Mouse (Mus musculus): ENCODE measurements around the gene Tas2r118. TPM values are rescaled to one million over a fixed set of nuclear protein-coding genes. Genes with fewer than 3 reads are reported as not detected.

Tas2r118 gene
- not detected in 2 replicates for polyA plus RNA-seq (2012; ENCODE audit: insufficient read depth, insufficient read length, missing spikeins)

DNA sequence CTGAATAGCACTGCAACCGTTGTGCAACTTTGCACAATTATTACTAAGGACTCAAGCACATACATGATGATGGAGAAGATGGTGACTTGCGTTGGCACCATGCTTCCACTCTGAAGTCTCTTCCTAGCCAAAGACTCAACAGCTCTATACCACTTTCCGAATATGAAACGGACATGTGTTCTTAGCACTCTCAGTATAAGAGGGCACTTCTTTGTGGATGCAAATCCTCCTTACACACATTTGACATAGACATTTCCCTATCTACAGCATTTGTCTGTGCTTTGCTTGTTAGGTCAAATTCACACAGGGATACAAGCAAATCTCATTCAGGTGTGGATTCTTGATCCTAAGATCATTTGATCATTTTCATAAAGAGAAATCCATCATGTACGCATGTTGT lies at the start of gene Tas2r118:
TSS of gene Tas2r118 (minus strand) at position 101 of the 400 bp plus-strand sequence.
- H3K4me1 ChIP-seq (ENCODE audit: control insufficient read depth, insufficient read depth, low read length): no peaks in the 10 kb centered on the region
- TF ChIP-seq CTCF (IDR thresholded peaks at IDR 0.05; ENCODE audit: low read depth, low read length) (no peak), POLR2A (IDR thresholded peaks at IDR 0.05; ENCODE audit: borderline replicate concordance, low read depth, low read length) (no peak)
- no peak within 1 kb of the TSS for H3K27ac ChIP-seq (ENCODE audit: insufficient read depth, low read depth, low read length)
- H3K4me3 ChIP-seq (ENCODE audit: insufficient read depth, low read length): no peak within 1 kb of the TSS

DNA sequence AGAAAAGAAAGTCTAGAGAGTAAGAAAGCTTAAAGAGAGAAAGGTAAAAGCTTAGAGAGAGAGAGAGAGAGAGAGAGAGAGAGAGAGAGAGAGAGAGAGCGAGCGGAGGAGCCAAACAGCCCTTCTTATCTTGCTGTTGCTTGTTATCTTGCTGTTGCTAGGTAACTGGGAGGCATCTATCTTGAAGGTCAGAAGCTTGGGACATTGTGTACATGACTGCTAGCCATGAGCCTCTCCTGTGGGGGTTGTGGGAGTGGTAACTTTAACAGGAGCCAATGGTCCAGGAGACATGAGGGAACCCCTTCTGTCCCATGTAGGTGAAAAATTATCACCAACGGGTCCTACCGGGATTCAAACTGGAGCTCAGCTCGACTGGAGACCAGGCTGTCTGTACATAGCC lies 48.5 kb upstream of the Tas2r118 start:
- Histone ChIP-seq H3K4me1 (ENCODE audit: control insufficient read depth, insufficient read depth, low read length) (no peaks in the 10 kb centered on the region), H3K4me3 (ENCODE audit: insufficient read depth, low read length) (no peak overlapping the region), H3K27ac (ENCODE audit: insufficient read depth, low read depth, low read length) (no peak overlapping the region)
- TF ChIP-seq CTCF (IDR thresholded peaks at IDR 0.05; ENCODE audit: low read depth, low read length) (no peak), POLR2A (IDR thresholded peaks at IDR 0.05; ENCODE audit: borderline replicate concordance, low read depth, low read length) (no peak)

DNA sequence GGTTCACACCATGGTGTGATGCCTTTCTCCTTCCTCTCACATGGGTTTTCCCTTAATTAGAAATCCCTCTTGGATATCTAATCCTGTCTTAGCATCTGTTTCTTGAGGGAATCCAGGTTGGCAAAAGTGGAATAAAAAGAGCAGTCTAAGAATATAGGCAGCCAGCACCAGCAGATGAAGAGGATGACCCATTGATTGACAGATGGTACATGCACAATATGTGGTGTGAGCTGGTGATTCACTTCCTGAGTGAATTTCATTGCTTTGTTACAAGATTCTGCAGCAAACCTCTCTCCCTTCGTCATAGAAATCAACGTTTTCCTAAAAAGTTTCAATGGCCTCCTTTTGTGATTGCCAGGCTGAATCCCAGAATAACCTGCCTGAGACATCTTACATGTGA lies 23.4 kb upstream of the Tas2r118 start:
- H3K4me1 ChIP-seq (ENCODE audit: control insufficient read depth, insufficient read depth, low read length): no peaks in the 10 kb centered on the region
- no peak overlapping the region for H3K4me3 ChIP-seq (ENCODE audit: insufficient read depth, low read length)
- H3K27ac ChIP-seq (ENCODE audit: insufficient read depth, low read depth, low read length): no peak overlapping the region
- no peak for TF ChIP-seq POLR2A (IDR thresholded peaks at IDR 0.05; ENCODE audit: borderline replicate concordance, low read depth, low read length)
- no peak for TF ChIP-seq CTCF (IDR thresholded peaks at IDR 0.05; ENCODE audit: low read depth, low read length)

DNA sequence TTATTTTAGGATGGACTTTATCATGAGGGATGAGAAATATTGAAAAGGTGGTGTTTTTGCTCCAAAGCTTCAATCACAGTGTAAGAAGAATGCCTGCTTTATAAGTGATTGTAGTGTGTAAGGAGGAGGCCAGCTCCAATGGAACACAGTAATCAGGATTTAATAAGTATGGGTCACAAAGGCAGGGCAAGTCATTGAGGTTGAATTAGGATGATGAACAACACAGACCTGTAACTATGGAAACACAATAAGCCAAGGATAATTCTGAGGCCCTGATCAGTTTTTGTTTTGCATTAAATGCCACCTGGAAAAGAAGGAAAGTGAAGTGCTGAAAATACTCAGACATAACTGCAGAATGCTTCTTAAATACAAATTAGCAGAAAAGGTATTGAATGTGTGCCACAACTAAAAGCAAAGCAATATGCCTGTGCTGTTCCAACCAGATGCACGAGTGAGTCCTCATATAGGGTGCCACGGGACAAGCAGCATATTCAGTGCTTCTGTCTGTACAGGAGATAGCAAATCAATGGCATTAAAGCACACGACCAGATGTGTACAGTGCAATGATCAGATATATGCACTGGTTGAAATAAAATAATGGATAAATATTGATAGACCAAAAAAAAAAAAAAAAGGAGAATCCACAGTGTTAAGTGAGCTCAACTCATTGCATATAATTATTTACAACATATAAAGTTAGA lies 21.0 kb upstream of the Tas2r118 start:
- no peak for TF ChIP-seq POLR2A (IDR thresholded peaks at IDR 0.05; ENCODE audit: borderline replicate concordance, low read depth, low read length)
- no peak for TF ChIP-seq CTCF (IDR thresholded peaks at IDR 0.05; ENCODE audit: low read depth, low read length)
- Histone ChIP-seq H3K4me1 (ENCODE audit: control insufficient read depth, insufficient read depth, low read length) (no peaks in the 10 kb centered on the region), H3K4me3 (ENCODE audit: insufficient read depth, low read length) (no peak overlapping the region), H3K27ac (ENCODE audit: insufficient read depth, low read depth, low read length) (no peak overlapping the region)

DNA sequence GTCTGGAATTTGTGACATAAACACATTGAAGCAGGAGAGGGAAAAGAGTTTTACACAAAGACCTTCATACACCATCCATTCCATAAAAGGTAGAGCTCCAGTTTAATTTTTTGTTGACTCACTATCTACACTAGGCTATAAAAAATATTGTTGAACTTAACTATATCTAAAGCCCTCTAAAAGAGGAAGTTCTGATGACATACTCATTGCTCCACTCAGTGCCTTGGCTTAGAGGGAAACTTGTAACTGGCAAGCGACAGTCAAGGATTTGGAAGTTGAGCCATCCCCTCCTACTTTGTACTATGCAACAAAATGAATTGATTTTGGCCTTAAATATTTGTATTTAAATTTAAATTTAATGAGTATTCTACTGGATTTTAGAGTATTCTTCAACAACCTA lies 16.4 kb upstream of the Tas2r118 start:
- Histone ChIP-seq H3K4me1 (ENCODE audit: control insufficient read depth, insufficient read depth, low read length) (no peaks in the 10 kb centered on the region), H3K4me3 (ENCODE audit: insufficient read depth, low read length) (no peak overlapping the region), H3K27ac (ENCODE audit: insufficient read depth, low read depth, low read length) (no peak overlapping the region)
- TF ChIP-seq POLR2A (IDR thresholded peaks at IDR 0.05; ENCODE audit: borderline replicate concordance, low read depth, low read length) (no peak), CTCF (IDR thresholded peaks at IDR 0.05; ENCODE audit: low read depth, low read length) (no peak)

DNA sequence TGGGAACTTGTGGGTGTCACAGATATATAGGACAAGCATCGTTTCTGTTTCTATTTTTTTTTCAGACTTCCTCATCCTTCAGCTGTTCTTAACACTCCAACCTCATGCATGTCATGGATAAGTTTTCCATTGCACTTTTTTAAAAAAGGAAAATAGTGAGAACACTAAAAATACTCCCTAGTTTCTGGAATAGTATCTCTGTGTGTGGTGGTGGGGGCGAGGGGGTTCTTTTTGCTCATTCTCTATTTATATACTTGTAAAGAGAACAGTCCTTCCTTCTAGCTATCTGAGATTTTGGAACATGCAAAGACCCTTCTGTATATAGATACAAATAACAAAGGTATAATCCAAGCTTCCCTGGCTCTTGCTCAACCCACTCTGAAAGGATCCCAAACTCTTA lies 2.9 kb downstream of the Tas2r118 start:
- TF ChIP-seq CTCF (IDR thresholded peaks at IDR 0.05; ENCODE audit: low read depth, low read length): no peak
- no peak for TF ChIP-seq POLR2A (IDR thresholded peaks at IDR 0.05; ENCODE audit: borderline replicate concordance, low read depth, low read length)
- H3K27ac ChIP-seq (ENCODE audit: insufficient read depth, low read depth, low read length): no peak overlapping the region
- no peak overlapping the region for H3K4me3 ChIP-seq (ENCODE audit: insufficient read depth, low read length)
- H3K4me1 ChIP-seq (ENCODE audit: control insufficient read depth, insufficient read depth, low read length): no peaks in the 10 kb centered on the region

DNA sequence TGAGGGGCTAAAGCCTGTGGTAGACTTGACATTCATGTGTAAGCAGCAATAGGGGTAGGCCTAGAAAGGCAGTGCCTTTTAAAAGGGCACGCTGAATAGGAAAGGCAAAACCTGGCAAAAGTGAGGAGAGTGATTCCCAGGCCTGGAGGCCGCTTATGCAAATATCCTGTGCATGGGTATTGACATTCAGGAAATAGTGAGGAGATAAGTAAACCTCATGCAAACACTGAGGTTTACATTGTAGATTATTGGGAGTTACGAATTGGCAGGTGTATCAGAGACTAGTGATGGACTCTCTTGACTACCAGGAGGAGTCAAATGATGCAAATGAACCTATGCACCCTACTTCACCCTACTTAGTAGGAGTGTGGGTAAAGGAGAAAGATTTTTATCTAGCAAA lies 3.9 kb downstream of the Tas2r118 start:
- Histone ChIP-seq H3K27ac (ENCODE audit: insufficient read depth, low read depth, low read length) (no peak overlapping the region), H3K4me3 (ENCODE audit: insufficient read depth, low read length) (no peak overlapping the region), H3K4me1 (ENCODE audit: control insufficient read depth, insufficient read depth, low read length) (no peaks in the 10 kb centered on the region)
- no peak for TF ChIP-seq CTCF (IDR thresholded peaks at IDR 0.05; ENCODE audit: low read depth, low read length)
- no peak for TF ChIP-seq POLR2A (IDR thresholded peaks at IDR 0.05; ENCODE audit: borderline replicate concordance, low read depth, low read length)

DNA sequence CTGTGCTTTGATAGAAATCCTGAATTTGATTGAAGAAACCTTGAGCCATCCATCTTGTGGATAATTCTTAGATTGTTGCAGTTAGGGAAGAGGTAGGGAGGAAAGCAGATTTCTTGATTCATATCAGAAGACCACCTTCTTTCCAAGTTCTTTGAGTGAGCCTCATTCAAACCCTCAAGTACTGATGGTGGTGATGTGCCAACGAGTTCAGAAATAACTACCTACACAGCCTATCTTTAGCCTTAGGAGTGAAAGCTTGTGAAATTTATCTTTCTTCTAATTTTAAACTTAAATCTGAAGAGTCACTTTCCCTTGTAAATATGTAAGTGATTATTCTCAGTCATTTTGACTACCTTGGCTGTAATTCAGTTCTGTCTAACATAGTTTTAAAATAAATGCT lies 6.1 kb downstream of the Tas2r118 start:
- no peak overlapping the region for H3K27ac ChIP-seq (ENCODE audit: insufficient read depth, low read depth, low read length)
- H3K4me3 ChIP-seq (ENCODE audit: insufficient read depth, low read length): no peak overlapping the region
- no peak for TF ChIP-seq CTCF (IDR thresholded peaks at IDR 0.05; ENCODE audit: low read depth, low read length)
- no peak for TF ChIP-seq POLR2A (IDR thresholded peaks at IDR 0.05; ENCODE audit: borderline replicate concordance, low read depth, low read length)
- no peaks in the 10 kb centered on the region for H3K4me1 ChIP-seq (ENCODE audit: control insufficient read depth, insufficient read depth, low read length)

DNA sequence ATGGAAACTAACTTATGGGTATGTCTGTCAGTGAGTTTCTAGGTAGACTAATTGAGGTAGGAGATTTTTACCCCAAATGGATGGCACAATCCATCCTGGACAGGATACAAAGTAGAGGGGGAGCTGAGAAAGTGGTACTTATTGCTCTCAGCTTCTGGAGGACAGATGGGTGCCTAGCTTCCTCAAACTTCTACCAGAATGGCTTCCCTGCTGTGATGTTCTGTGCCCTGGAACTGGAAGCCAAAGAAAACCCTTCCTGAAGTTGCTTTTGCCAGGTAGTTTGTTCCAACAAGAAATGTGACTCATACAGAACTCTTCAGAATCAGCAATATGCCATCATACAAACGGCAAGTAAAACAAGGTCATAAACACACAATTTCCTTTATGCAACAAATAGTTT lies 29.1 kb downstream of the Tas2r118 start:
- H3K4me3 ChIP-seq (ENCODE audit: insufficient read depth, low read length): no peak overlapping the region

DNA sequence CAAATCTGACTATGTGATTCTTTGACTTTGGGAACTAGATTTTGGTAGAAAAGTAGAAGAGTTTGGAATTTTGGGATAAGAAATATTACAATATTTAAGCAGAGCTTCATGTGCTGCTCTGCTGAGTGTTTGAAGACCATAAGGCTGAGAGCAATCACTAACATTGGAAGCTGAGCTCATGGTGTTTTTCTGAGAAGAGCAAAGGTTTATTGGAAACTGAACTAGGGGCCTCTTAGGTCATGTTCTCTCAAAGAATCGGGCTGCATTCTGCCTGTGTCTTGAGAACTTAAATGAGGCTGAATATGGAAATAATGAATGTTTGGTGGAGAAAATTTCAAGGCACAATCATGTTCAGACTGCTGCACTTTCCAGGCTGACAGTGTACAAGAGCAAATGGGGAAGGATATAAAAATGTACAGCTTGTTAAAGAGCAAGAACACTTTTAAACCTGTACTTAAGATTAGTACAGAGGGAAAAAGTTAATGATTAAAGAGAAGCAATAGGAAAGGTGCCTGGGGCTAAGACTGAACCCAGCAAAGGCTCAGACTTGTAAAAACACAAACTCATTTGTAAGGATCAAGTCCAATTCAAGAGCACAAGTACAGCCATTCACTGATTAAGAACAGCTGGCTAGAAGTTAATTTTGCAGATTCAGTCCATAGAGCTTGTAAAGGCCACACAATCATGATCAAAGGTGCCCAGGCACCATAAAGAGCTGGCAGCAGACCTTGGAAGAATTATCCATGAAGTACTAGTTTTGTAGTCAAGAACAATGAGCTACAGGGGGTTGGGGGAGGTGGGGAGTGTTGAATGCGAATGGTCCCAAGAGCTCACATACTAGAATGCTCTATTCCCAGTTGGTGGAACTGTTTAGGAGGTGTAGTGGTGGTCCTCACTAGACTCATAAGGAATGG lies 31.0 kb downstream of the Tas2r118 start:
- TF ChIP-seq CTCF (IDR thresholded peaks at IDR 0.05; ENCODE audit: low read depth, low read length) (no peak), POLR2A (IDR thresholded peaks at IDR 0.05; ENCODE audit: borderline replicate concordance, low read depth, low read length) (no peak)
- Histone ChIP-seq H3K4me3 (ENCODE audit: insufficient read depth, low read length) (no peak overlapping the region), H3K27ac (ENCODE audit: insufficient read depth, low read depth, low read length) (no peak overlapping the region), H3K4me1 (ENCODE audit: control insufficient read depth, insufficient read depth, low read length) (no peaks in the 10 kb centered on the region)

More for the DNA sequence above, 29.1 kb downstream of the Tas2r118 start:
- Histone ChIP-seq H3K4me1 (ENCODE audit: control insufficient read depth, insufficient read depth, low read length) (no peaks in the 10 kb centered on the region), H3K27ac (ENCODE audit: insufficient read depth, low read depth, low read length) (no peak overlapping the region)
- TF ChIP-seq POLR2A (IDR thresholded peaks at IDR 0.05; ENCODE audit: borderline replicate concordance, low read depth, low read length) (no peak), CTCF (IDR thresholded peaks at IDR 0.05; ENCODE audit: low read depth, low read length) (no peak)

Measured in bone marrow macrophage, adult 2 months (primary cell).